Comparison of ENCODE assay signal across 7 mouse cellular contexts in the genomic region with DNA sequence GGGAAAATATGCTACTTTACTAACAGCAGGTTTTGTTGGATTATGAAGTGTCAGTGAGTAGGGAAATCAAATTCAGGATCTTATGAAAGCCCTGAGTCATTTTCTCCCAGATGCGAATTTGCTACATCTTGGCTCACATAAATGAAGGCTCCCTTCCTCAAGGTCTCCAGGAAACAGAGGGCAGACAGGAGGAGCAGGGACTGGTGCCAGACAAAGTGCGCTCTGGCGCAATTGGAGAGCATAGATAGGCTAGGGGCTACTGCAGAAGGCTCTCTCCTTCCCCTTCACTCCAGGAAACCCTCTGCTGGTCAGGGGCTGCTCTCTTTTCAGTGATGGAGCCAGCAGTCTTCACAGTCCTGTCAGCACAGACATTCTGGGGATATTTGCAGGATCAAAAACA.
DNase-seq lines count a peak whose midpoint lies in the region; ATAC-seq and TF ChIP-seq lines count a peak whose summit lies in the region.

No protein-coding gene starts in this region.

- H3K27ac ChIP-seq in left cerebral cortex, adult 2 months: peak overlapping the region; percentile 84
- H3K27ac ChIP-seq in kidney, embryonic 16.5 days (ENCODE audit: low read length): peak overlapping the region; percentile 97

- H3K27me3 ChIP-seq in kidney, embryonic 16.5 days (ENCODE audit: insufficient read depth, low read length): no peaks in the 10 kb centered on the region

- peaks cover 46% of the 10 kb centered on the region for H3K4me1 ChIP-seq in kidney, embryonic 16.5 days (ENCODE audit: insufficient read depth, low read length)

- ATAC-seq in common myeloid progenitor, adult 5-6 weeks (replicated peaks; ENCODE audit: low read depth, poor library complexity, severe bottlenecking): 0 out of 2 replicates have a peak, but pooled peaks have one; percentile 4
- no peak for ATAC-seq in kidney, embryonic 16.5 days (ENCODE audit: low FRiP score, low TSS enrichment)

- H3K9ac ChIP-seq in kidney, embryonic 16.5 days (replicated peaks; ENCODE audit: low read length): no peak overlapping the region; the same call in 1 of the 2 replicates

- no peaks in the 10 kb centered on the region for H3K9me3 ChIP-seq in kidney, embryonic 16.5 days (ENCODE audit: low read length)

- H3K4me2 ChIP-seq in kidney, embryonic 16.5 days (replicated peaks; ENCODE audit: low read depth, low read length): no peak overlapping the region

- no peak for DNase-seq in left cerebral cortex, adult 2 months (ENCODE audit: extremely low spot score in 1 of 2, low spot score in 2 of 2)
- no peak for DNase-seq in left cerebral cortex, adult 9 months (ENCODE audit: low spot score in 2 of 2)
- peak; percentile 40 to 65 for DNase-seq in lung, postnatal 4 days
- no peak for DNase-seq in retina, embryonic 14.5 days (ENCODE audit: low spot score)
- DNase-seq in left cerebral cortex, postnatal 14 days (ENCODE audit: low spot score in 2 of 2): no peak

- no peak for TF ChIP-seq CTCF in left cerebral cortex, adult 2 months (IDR thresholded peaks at IDR 0.05)

- H3K4me3 ChIP-seq in left cerebral cortex, adult 2 months: no peak overlapping the region
- H3K4me3 ChIP-seq in kidney, embryonic 16.5 days (ENCODE audit: low read length): no peak overlapping the region

- WGBS in kidney, embryonic 16.5 days: 50% methylated on average over 3 of the region's 3 CpGs

- intact Hi-C loops in left cerebral cortex, adult 2 months (cut with DNase I): no loop called here
- intact Hi-C loops in left cerebral cortex, postnatal 14 days (cut with DNase I): no loop called here

- no peaks in the 10 kb centered on the region for H3K36me3 ChIP-seq in kidney, embryonic 16.5 days (ENCODE audit: insufficient read depth, low read length)

Comparison
In these comparisons a context has a peak if more than half of its experiments do, and no peak if none do; other contexts are left out.
1. DNase-seq: peak in lung, postnatal 4 days (2 of 2); none in left cerebral cortex, adult 2 months (0 of 2), left cerebral cortex, adult 9 months (0 of 2), retina, embryonic 14.5 days (single experiment) and left cerebral cortex, postnatal 14 days (0 of 2).